Mouse (Mus musculus): Measurements from ENCODE around the gene Olfr1246.
"Not testable (repeated sequence)": the region's sequence is repeated elsewhere in the genome, so short reads cannot be mapped to it uniquely, and the experiment has no call there.

Gene Olfr1246

GRCm38 (mm10) chr2:89593057-89593456, at the start of gene Olfr1246:
TSS of gene Olfr1246 (minus strand) at chr2:89593157.
- no peak for DNase-seq (ENCODE audit: low spot score)

- no peak for DNase-seq (ENCODE audit: low spot score)
Observed at GRCm38 (mm10) chr2:89634883-89635282, 41.9 kb upstream of the Olfr1246 start, which contains the start of gene Olfr1249. TSS of gene Olfr1249 (minus strand) at chr2:89634983.

- not testable (repeated sequence) for DNase-seq (ENCODE audit: low spot score)
Observed at GRCm38 (mm10) chr2:89618145-89618544, 25.2 kb upstream of the Olfr1246 start, which contains the start of gene Olfr1248. TSS of gene Olfr1248 (minus strand) at chr2:89618245.

GRCm38 (mm10) chr2:89614030-89614429, 21.1 kb upstream of the Olfr1246 start, which contains the start of gene Olfr1247:
TSS of gene Olfr1247 (minus strand) at chr2:89614130.
- no peak for DNase-seq (ENCODE audit: low spot score)

- DNase-seq (ENCODE audit: low spot score): no peak
Observed at GRCm38 (mm10) chr2:89578347-89578746, 14.6 kb downstream of the Olfr1246 start, which contains the start of gene Olfr1245. TSS of gene Olfr1245 (minus strand) at chr2:89578447.

- DNase-seq (ENCODE audit: low spot score): not testable (repeated sequence)
Observed at GRCm38 (mm10) chr2:89562706-89563105, 30.3 kb downstream of the Olfr1246 start.

- DNase-seq (ENCODE audit: low spot score): no peak
Observed at GRCm38 (mm10) chr2:89544516-89544915, 48.4 kb downstream of the Olfr1246 start.

GRCm38 (mm10) chr2:89539923-89540322, 53.0 kb downstream of the Olfr1246 start:
- DNase-seq (ENCODE audit: low spot score): no peak

Data from yolk sac, embryonic 10.5 days (tissue).